Mouse (Mus musculus): ENCODE results near the gene Rapgef1.

DNA sequence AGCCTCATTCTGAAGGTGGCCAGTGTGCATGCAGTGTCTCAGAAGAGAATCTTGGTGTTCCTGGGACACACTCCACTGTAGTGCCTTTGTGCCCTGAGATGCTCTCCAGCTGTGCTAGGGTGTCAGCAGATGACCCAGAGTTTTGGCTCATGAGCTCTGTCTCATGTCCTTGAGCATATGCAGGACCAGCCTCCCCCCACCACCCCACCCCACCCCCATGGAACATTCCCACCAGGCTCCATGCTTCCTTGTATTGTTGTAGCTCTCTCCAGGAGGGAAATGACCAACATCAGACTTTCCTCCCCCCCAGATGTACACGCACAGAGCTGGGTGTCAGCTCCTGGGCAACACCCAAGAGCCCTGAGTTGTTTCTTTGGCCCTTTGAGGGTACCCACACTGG lies 19.9 kb downstream of the Rapgef1 start:
- TF ChIP-seq GATA1 (IDR thresholded peaks at IDR 0.05; ENCODE audit: borderline replicate concordance, low read length) (no peak), FLI1 (IDR thresholded peaks at IDR 0.05; ENCODE audit: low read length) (no peak)
